Mouse (Mus musculus): ENCODE measurements around the gene Cacna1c.
"Not testable (repeated sequence)": the region's sequence is repeated elsewhere in the genome, so short reads cannot be mapped to it uniquely, and the experiment has no call there.

Gene Cacna1c

GRCm38 (mm10) chr6:118641671-118642325 lies 554.4 kb downstream of the Cacna1c start:
- DNase-seq: no peak

DNA sequence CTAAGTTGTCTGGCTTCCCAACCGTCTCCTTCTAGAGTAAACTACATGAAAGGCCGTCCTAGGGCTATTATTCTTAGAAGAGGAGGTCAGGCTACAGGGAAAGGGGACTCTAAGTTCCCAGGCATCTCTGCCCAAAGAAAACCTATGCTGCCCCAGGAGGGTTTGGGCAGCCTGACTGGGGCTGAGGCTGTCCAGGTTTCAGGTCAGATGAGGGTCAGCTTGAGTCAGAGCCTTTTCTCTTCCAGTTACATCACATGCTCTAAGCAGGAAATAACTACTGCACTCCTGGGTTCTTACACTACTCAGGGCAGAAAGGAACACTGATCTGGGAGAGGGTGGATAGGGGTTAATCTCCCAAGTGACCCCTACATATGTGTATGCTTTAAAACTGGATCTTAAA lies 556.4 kb downstream of the Cacna1c start:
- DNase-seq: no peak

GRCm38 (mm10) chr6:118638911-118639310 lies 557.3 kb downstream of the Cacna1c start:
- DNase-seq: no peak

DNA sequence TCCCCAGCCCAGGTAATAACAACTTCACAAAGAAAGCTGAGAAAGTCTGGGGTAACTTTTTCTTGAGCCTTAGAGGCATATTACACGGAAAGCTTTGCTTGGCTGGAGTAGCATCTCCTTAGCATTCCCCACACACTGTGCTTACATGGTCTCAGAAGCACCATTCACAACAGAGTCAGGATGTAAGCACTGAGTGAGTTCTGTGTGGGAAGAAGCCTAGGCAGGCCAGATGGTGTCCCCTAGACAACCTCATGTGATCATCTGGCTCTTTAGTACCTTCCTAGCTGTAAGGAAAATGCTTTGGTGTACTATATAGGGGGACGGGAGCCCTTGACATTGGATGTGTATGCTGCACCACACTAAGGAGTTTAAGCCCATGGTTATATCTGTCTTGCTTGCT lies 563.7 kb downstream of the Cacna1c start:
- no peak for DNase-seq

DNA sequence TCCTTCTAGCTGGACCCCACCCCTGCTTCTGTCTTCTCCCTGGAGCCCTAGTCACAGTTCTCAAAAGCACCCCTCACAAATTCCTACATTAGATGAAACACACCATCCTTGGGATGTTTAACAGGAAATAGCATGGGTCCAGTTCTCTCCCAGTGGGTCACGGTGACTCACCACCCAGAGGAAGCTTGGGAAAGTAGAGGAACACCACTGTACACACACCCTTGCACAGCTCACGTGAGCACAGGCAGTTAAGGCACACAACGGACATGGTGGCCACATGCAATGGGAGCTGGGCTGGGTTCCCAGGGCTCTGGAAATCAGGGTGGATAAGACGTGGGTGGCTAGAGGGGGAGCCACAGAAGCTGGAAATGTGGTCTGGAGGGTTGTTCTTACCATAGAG lies 566.2 kb downstream of the Cacna1c start:
- no peak for DNase-seq

DNA sequence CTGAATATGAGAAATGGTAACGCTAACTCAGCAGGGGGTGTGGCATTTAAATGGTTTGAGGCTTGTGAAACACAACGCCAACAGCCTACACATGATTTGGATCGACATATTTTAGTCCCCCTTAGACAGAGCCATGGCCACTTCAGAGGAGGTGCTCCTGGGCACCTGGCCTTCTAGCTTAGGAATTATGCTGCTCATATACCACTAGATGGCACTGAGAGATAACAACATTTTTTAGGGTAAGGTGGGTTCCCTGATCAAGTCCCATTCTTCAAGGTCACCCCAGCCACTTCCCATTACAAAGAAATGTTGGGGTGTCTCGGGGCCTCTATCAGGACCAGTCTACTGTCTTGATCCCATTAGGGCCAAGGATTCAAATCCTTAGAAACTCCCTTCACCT lies 570.0 kb downstream of the Cacna1c start:
- no peak for DNase-seq

- no peak for DNase-seq
These were observed 572.6 kb downstream of the Cacna1c start for GRCm38 (mm10) chr6:118623609-118624008.

DNA sequence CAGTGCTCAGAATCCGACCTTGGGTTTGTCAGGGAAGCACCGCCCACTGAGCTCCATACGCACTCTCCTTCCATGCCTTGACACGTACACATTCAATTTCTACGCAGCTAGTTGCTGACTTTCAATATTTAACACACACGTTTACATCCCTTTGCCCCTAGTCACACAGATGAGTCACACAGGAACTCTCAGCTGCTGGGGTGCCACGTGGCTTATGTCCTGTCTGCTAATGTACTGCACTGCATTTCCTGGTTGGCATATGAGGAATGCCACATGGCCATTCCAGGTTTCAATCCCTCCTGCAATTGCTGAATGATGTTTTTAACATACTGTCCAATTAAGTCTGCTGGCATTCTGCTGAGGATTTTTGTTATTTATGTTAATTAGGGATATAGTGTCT lies 574.4 kb downstream of the Cacna1c start:
- DNase-seq: no peak

GRCm38 (mm10) chr6:118621406-118621805 lies 574.8 kb downstream of the Cacna1c start:
- no peak for DNase-seq

GRCm38 (mm10) chr6:118608906-118609305 lies 587.3 kb downstream of the Cacna1c start:
- DNase-seq: no peak

DNA sequence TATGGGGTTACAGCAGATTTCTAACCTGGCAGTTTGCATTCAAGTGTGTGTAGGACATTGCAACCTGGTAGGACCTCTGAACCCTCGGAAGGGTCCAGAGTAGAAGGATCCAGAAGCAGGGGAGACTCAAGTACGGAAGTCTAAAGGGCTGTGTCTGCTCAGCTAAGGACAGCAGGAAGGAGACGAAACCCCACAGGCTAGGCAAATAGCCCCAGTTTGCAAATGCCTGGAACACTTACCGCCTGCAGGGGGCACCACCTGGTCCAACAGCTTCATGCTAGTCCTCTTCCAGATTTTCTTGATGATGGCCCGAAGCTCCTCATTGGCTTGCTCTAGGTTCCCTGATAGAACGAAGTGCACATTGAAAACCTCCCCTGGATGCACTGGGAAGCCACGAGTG lies 590.2 kb downstream of the Cacna1c start:
- no peak for DNase-seq

GRCm38 (mm10) chr6:118603825-118604224 lies 592.4 kb downstream of the Cacna1c start:
- no peak for DNase-seq

DNA sequence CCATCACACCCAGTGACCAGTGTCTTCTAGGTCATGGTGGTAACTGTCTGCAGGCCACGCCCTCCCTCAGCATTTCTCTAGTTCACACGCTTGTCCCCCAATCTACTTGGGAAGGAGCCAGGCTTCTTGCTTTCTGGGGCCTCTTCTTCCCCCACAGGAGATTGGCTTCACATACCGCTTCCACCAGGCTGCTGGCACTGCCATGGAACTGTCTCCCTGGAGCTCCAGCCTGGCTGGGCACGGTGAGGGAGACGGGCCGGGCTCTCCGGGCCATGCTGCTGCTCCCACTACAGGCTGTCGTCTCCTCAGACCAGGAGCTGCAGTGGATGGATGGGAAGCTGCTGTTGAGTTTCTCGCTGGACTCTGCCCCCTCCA lies 600.5 kb downstream of the Cacna1c start:
- no peak for DNase-seq

DNA sequence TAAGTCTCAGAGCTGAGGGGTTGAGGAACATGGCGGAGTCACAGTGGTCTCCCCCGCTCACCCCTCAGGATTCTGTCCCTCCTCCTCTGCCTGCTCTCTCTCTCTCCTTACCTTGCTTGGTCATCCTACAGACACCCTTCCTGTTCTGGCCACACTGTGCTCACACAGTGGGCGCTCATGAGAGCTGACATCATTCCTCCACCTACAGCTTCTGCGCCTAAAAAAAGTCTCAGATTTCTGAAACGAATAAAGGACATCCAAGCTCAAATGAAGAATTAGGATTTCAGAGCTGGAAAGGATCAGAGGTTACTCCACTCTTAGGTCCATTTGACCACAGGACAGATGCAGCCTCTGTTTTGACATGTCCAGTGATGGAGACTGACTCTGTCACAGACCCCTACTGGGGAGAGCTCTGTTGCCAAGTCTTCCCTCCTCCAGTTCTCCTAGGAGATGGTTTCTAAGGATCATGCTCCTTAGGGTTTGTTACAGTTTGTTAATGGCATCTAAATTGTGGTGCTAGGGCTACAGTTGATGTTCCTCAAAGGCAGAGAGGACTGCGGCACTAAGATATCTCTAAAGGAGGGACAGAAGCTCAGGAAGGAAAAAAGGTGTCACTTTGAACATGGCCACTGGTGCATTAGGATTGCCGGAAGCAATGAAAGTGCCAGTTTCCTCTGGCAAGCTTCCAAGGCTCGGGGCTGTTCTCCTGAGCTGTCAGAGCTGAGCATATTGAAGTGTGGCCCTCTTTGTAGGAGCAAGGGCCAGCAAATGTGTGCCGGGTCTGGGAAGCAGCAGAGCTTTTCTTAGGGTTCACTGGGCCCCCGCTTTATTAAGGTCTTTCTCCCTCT lies 601.2 kb downstream of the Cacna1c start:
- DNase-seq: peak; percentile 17

DNA sequence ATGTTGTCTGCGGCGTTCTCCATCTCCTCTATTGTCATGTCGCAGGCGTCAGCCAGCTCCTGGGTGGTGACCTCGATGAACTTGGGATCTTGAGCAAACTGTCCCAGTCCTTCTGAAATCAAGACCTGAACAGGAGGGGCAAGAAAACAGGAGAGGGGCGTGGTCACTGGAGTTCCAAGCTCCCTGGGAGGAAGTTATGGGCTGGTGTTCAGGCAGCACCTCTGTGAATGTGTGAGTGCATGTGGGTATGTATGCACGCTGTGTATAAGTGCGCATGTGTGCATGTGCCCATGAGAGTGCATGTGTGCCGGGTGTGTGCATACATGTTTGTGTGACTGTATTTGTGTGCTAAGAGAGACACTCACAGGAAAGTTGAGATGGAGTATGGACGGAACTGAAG lies 602.1 kb downstream of the Cacna1c start:
- no peak for DNase-seq

DNA sequence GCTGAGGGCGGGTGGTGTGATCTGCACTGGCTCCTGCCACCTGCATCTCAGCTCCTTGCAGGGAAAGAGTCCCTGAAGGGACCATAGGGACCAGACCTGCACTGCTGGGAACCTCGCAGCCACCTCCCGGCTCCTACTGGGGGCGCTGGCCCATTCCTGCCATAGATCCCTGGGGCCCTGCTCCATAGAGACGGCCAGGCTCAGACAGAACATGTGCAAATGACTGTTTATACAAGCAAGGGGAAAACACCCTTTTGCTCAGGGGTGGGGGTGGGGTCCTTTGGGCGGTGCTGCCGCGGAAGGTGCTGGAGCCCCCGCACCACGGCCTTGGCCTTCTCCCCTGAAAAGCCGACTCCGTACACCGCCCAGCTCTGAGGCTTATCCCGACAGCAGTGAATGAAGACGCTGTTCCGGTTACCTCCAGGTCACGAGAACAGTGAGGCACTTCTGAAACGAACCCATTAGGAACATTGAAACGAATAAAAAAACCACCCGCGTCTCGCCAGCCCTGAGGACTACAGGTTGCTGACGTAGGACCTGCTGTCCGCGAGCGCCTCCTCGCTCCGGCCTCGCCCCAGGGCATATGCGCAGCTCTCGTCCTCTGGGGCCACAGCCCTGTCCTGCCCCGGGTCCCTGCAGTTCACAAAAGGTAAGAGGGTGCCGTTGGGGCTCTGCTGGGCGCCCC lies 602.7 kb downstream of the Cacna1c start:
- DNase-seq: no peak

DNA sequence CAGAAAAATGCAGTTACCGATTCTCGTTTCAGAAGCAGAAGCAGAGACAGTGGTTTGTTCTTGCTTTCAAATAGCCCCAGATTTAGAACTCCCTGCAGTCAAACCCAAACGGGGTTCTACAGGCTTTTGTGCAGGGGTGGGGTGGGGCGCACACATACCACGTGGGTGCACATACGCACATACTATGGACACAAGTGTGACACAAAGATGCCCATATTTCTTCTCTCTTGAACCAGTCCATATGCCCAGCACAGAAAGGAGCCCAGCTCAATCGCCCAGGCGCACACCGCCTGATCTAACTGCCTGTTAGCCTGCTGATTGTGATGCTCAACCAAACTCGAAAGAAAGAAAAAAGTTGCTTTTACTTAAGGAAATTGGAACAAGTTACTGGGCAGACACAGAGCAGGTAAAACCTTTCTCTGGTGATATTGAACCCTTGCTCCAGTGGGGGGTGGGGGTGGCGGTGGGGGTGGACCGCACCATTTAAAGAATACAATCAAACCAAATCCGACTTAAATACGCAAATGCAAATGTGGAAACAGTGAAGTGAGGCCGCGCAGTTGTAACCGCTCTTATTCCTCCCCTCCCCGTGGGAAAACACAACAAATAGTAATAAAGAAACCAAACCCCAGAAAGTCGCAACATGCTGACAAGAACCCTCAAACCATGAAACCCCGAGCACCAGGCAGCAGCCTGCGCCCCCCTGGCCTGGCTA lies 603.4 kb downstream of the Cacna1c start:
- no peak for DNase-seq

- not testable (repeated sequence) for DNase-seq
These were observed 617.5 kb downstream of the Cacna1c start for GRCm38 (mm10) chr6:118578741-118579140.

- no peak for DNase-seq
These were observed 621.9 kb downstream of the Cacna1c start for GRCm38 (mm10) chr6:118574351-118574750.

DNA sequence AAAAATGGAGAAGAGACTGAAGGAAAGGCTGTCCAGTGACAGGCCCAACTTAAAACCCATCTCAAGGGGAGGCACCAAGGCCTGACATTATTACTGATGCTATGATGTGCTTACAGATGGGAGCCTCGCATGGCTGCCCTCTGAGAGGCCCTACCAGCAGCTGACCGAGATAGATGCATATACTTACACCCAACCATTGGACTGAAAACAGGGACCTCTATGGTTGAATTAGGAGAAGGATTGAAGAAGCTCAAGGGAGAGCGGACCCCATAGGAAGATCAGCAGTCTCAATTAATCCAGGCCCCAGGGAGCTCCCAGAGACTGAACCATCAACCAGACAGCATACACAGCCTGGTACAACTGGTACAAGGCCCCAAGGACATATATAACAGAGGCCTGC lies 628.4 kb downstream of the Cacna1c start:
- DNase-seq: no peak

DNA sequence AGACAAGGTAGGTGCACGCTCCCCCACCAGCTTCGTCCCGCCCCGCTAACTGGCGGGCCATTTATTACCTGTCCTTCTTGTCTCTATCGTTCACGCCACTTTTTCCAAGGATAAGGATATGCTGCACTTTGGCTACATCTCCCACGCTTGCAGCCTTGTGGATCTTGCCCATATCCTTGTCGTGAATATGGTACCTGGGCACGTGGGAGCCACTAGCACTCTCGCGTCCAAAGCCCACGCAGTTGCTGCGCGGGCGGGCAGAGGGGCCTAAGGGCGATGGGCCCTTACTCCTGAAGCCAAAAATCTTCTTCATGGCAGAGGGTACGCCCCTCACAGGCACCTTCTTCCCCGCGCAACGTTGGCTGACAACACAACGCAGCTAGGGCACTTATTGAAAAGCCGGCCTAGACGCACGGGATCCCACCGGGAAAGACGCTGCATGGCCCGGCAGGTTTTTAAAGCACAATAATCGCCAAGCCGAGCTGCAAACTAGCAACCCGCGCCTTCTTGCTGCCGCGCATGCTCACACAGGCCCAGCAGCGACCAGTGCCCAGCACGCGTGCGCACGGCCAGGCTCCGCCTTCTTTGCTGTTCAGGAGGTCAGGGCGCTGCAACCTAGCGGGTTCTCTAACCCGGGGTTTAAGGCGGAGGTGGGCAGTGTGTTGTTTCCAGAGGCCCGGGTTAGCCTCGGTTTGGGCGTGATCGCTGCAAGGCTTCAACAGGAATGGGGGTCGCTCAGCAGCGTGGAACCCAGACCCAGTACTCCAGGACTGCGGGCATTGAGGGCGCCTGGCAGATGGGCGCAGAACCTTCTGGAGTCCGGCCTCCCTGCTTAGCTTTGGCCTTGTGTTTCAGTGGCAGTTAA lies 634.2 kb downstream of the Cacna1c start, which contains the start of gene Ankrd26:
Gene Ankrd26, minus strand, starts transcription at position 482 of the 865 bp plus-strand sequence.
- DNase-seq: peak; percentile 91

DNA sequence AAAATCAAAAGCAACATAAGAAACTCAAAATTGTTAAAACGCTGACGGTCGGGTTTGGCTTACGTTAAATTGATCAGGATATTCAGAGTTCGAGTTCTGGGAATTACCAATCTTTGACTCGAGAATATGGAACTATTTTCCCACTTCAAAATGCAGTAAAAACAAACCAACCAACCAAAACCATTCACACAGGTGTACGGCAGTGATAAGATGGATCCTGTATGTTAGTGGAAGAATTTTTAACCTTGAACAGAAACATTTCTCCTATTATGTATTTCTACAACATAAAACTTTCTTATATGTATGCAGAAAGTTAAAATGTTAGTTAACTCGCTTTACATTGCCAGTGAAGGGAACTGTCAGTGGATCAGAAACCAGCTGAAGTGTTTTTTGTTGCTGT lies 635.0 kb downstream of the Cacna1c start:
- no peak for DNase-seq
